Mouse (Mus musculus) bone marrow macrophage, adult 2 months (primary cell): Measurements from ENCODE around the gene Armh4. TPM values are rescaled to one million over a fixed set of nuclear protein-coding genes. Genes with fewer than 3 reads are reported as not detected.

Experiments used
- H3K27ac ChIP-seq: 2 replicates; pipeline ENCODE4 v1.5.1; 2012; ENCODE audit warnings: low read depth, low read length; ENCODE audit not compliant: insufficient read depth
- H3K4me1 ChIP-seq: 2 replicates; pipeline ENCODE4 v1.6.1; 2012; ENCODE audit warnings: low read length; ENCODE audit not compliant: control insufficient read depth, insufficient read depth
- H3K4me3 ChIP-seq: 2 replicates; pipeline ENCODE4 v1.5.1; 2012; ENCODE audit warnings: mild to moderate bottlenecking, low read length, moderate library complexity; ENCODE audit not compliant: insufficient read depth
- CTCF ChIP-seq: IDR thresholded peaks from 2 replicates; pipeline ENCODE4 v1.5.1; 2012; ENCODE audit warnings: low read depth, mild to moderate bottlenecking, low read length, moderate library complexity
- POLR2A ChIP-seq: IDR thresholded peaks from 2 replicates; pipeline ENCODE4 v1.6.1; 2012; ENCODE audit warnings: mild to moderate bottlenecking, low read depth, low read length, borderline replicate concordance
- polyA plus RNA-seq: library from polyadenylated mRNA; stranded (reverse); fragments of >200 nt; gene quantifications from 2 replicates; pipeline ENCODE4 v1.2.4, GENCODE M21; 2012; ENCODE audit not compliant: missing spikeins, insufficient read depth, insufficient read length

Gene Armh4
- polyA plus RNA-seq, 1 experiment = not detected

GRCm38 (mm10) chr14:49649191-49649590, 134.0 kb downstream of the Armh4 start:
- TF ChIP-seq CTCF (no peak), POLR2A (no peak)
- Histone ChIP-seq H3K4me3 (no peak overlapping the region), H3K27ac (no peak overlapping the region), H3K4me1 (no peaks in the 10 kb centered on the region)

GRCm38 (mm10) chr14:49637422-49637821, 145.8 kb downstream of the Armh4 start:
- no peak for TF ChIP-seq CTCF
- TF ChIP-seq POLR2A = no peak
- Histone ChIP-seq H3K4me3 (no peak overlapping the region), H3K27ac (no peak overlapping the region), H3K4me1 (no peaks in the 10 kb centered on the region)

GRCm38 (mm10) chr14:49626055-49626454, 157.1 kb downstream of the Armh4 start:
- no peak overlapping the region for H3K27ac ChIP-seq
- no peak overlapping the region for H3K4me3 ChIP-seq
- TF ChIP-seq POLR2A = no peak
- no peak for TF ChIP-seq CTCF
- H3K4me1 ChIP-seq = no peaks in the 10 kb centered on the region

Other genes with a start within 250 kb of the Armh4 start
- not detected in 2 replicates for gene Olfr722, start 118.6 kb upstream of the Armh4 start, polyA plus RNA-seq
- not detected in 2 replicates for gene Olfr723, start 148.4 kb upstream of the Armh4 start, polyA plus RNA-seq
- gene Olfr724, start 179.9 kb upstream of the Armh4 start, polyA plus RNA-seq = not detected in 2 replicates